In genomic region chr10:79857894-79858293, GRCm38 (mm10) we compare ENCODE assay signal across 8 mouse cellular contexts. TPM values are rescaled to one million over a fixed set of nuclear protein-coding genes. Genes with fewer than 3 reads are reported as not detected.
A peak's percentile ranks its signal among the peaks of the same experiment; 100 is the strongest.
DNase-seq lines count a peak whose midpoint lies in the region; ATAC-seq lines count a peak whose summit lies in the region.

No protein-coding gene starts in this region.

- peak overlapping the region; percentile 99 for H3K9ac ChIP-seq in heart, embryonic 14.5 days (ENCODE audit: low read length)
- H3K9ac ChIP-seq in hindbrain, embryonic 14.5 days: peak overlapping the region; percentile 98; the same call in 1 of the 2 replicates
- H3K9ac ChIP-seq in midbrain, embryonic 13.5 days (replicated peaks): peak overlapping the region; percentile 98

- no peak for DNase-seq in heart, adult 18-20 months
- no peak for DNase-seq in hindbrain, embryonic 14.5 days (ENCODE audit: low spot score)
- no peak for DNase-seq in layer of hippocampus, postnatal 10 days (ENCODE audit: low spot score in 2 of 2)
- DNase-seq in layer of hippocampus, adult 8-10 months (ENCODE audit: low spot score in 2 of 2): no peak
- DNase-seq in B cell, adult 2 months: no peak

- peaks cover 35 to 50% of the 10 kb centered on the region in 2 experiments for H3K4me1 ChIP-seq in heart, embryonic 14.5 days (ENCODE audit: control insufficient read depth in 2 of 2, insufficient read depth in 2 of 2, low read length in 2 of 2)
- H3K4me1 ChIP-seq in brown adipose tissue, adult 24 weeks (ENCODE audit: control insufficient read depth, insufficient read depth, insufficient read length, low read length): peaks cover 18% of the 10 kb centered on the region
- H3K4me1 ChIP-seq in hindbrain, embryonic 14.5 days (replicated peaks; ENCODE audit: control insufficient read depth, insufficient read depth, low read length): peaks cover 42% of the 10 kb centered on the region
- H3K4me1 ChIP-seq in midbrain, embryonic 13.5 days (replicated peaks): peaks cover 50% of the 10 kb centered on the region

- H3K27me3 ChIP-seq in heart, embryonic 14.5 days (ENCODE audit: control insufficient read depth, insufficient read depth, low read length): no peaks in the 10 kb centered on the region
- H3K27me3 ChIP-seq in hindbrain, embryonic 14.5 days (ENCODE audit: control insufficient read depth, insufficient read depth, low read length): no peaks in the 10 kb centered on the region
- no peaks in the 10 kb centered on the region for H3K27me3 ChIP-seq in midbrain, embryonic 13.5 days

- peak overlapping the region; percentile 10 to 94; a peak in 3 of 4 replicates for H3K4me3 ChIP-seq in heart, embryonic 14.5 days (ENCODE audit: control insufficient read depth in 1 of 2, insufficient read depth in 1 of 2, low read depth in 1 of 2, low read length in 2 of 2)
- peak overlapping the region; percentile 89; the same call in 1 of the 2 replicates for H3K4me3 ChIP-seq in brown adipose tissue, adult 24 weeks (ENCODE audit: insufficient read depth, low read depth, low read length)
- peak overlapping the region; percentile 95 for H3K4me3 ChIP-seq in hindbrain, embryonic 14.5 days (replicated peaks; ENCODE audit: low read length)
- H3K4me3 ChIP-seq in midbrain, embryonic 13.5 days (replicated peaks): peak overlapping the region; percentile 99

- 70% methylated on average over 2 of the region's 2 CpGs for WGBS in heart, embryonic 14.5 days
- 78% methylated on average over 2 of the region's 2 CpGs for WGBS in hindbrain, embryonic 14.5 days
- 84% methylated on average over 2 of the region's 2 CpGs for WGBS in midbrain, embryonic 13.5 days

- H3K4me2 ChIP-seq in heart, embryonic 14.5 days (ENCODE audit: low read length): peak overlapping the region; percentile 97
- H3K4me2 ChIP-seq in hindbrain, embryonic 14.5 days (replicated peaks): peak overlapping the region; percentile 98
- H3K4me2 ChIP-seq in midbrain, embryonic 13.5 days (replicated peaks): peak overlapping the region; percentile 100

- no peak for ATAC-seq in heart, embryonic 14.5 days (ENCODE audit: insufficient number of reproducible peaks, insufficient read depth, low FRiP score, low read depth)
- ATAC-seq in hindbrain, embryonic 14.5 days (ENCODE audit: low FRiP score): no peak
- no peak for ATAC-seq in midbrain, embryonic 13.5 days

- H3K27ac ChIP-seq in heart, embryonic 14.5 days (replicated peaks in 1 of 2; ENCODE audit: control insufficient read depth in 1 of 2, insufficient read depth in 1 of 2, low read depth in 2 of 2, low read length in 2 of 2): peak overlapping the region; percentile 42 to 100
- no peak overlapping the region for H3K27ac ChIP-seq in brown adipose tissue, adult 24 weeks (replicated peaks; ENCODE audit: low read depth, low read length)
- H3K27ac ChIP-seq in hindbrain, embryonic 14.5 days: peak overlapping the region; percentile 29; the same call in 1 of the 2 replicates
- peak overlapping the region; percentile 54 for H3K27ac ChIP-seq in midbrain, embryonic 13.5 days

- peaks cover 70% of the 10 kb centered on the region for H3K36me3 ChIP-seq in heart, embryonic 14.5 days (ENCODE audit: control insufficient read depth, insufficient read depth, low read length)
- H3K36me3 ChIP-seq in hindbrain, embryonic 14.5 days (replicated peaks; ENCODE audit: control insufficient read depth, insufficient read depth): peaks cover 65% of the 10 kb centered on the region
- peaks cover 67% of the 10 kb centered on the region for H3K36me3 ChIP-seq in midbrain, embryonic 13.5 days

- H3K9me3 ChIP-seq in heart, embryonic 14.5 days (ENCODE audit: control insufficient read depth, low read length): no peaks in the 10 kb centered on the region
- no peaks in the 10 kb centered on the region for H3K9me3 ChIP-seq in hindbrain, embryonic 14.5 days (ENCODE audit: control insufficient read depth, low read length)
- H3K9me3 ChIP-seq in midbrain, embryonic 13.5 days: no peaks in the 10 kb centered on the region

RNA-seq across cellular contexts. Expression of gene Ptbp1, which starts 3.7 kb away (rescaled TPM):
- polyA plus RNA-seq in heart, embryonic 14.5 days (2014; fragmentation: Nextera tagmentation; extraction: Ambion mirVana): 62.7 and 78.9 TPM in 2 replicates
- total RNA-seq in heart, adult 18-20 months (2021): 10 to 100 TPM; 35.8 to 39.9 TPM
- 45.6 and 50.5 TPM in 2 replicates for polyA plus RNA-seq in brown adipose tissue, adult 24 weeks (2012; ENCODE audit: insufficient read depth, insufficient read length, missing spikeins)
- polyA plus RNA-seq in hindbrain, embryonic 14.5 days (2014; fragmentation: Nextera tagmentation; extraction: Ambion mirVana): 59.5 and 62.6 TPM in 2 replicates
- polyA plus RNA-seq in midbrain, embryonic 13.5 days (2015; fragmentation: Nextera tagmentation; extraction: Ambion mirVana): 106 and 116 TPM in 2 replicates
- total RNA-seq in layer of hippocampus, postnatal 10 days (2021): 10 to 100 TPM; 63.8 to 66.5 TPM
- 10 to 100 TPM; 67.7 to 76.4 (median 73.7) TPM for total RNA-seq in layer of hippocampus, adult 8-10 months (2022)

RNA-seq across cellular contexts. Expression of gene Prtn3, which starts 16.4 kb away (rescaled TPM):
- polyA plus RNA-seq in heart, embryonic 14.5 days (2014; fragmentation: Nextera tagmentation; extraction: Ambion mirVana): 1.4 and 2.0 TPM in 2 replicates
- not detected for total RNA-seq in heart, adult 18-20 months (2021)
- polyA plus RNA-seq in brown adipose tissue, adult 24 weeks (2012; ENCODE audit: insufficient read depth, insufficient read length, missing spikeins): 1.4 and 1.7 TPM in 2 replicates
- 10.1 and 12.8 TPM in 2 replicates for polyA plus RNA-seq in hindbrain, embryonic 14.5 days (2014; fragmentation: Nextera tagmentation; extraction: Ambion mirVana)
- polyA plus RNA-seq in midbrain, embryonic 13.5 days (2015; fragmentation: Nextera tagmentation; extraction: Ambion mirVana): 14.9 and 16.9 TPM in 2 replicates
- total RNA-seq in layer of hippocampus, postnatal 10 days (2021): 1 to 10 TPM; 3.6 to 3.7 TPM
- 1 to 10 TPM; 1.2 to 2.3 (median 1.5) TPM for total RNA-seq in layer of hippocampus, adult 8-10 months (2022)

RNA-seq across cellular contexts. Expression of gene Plppr3, which starts 16.5 kb away (rescaled TPM):
- polyA plus RNA-seq in heart, embryonic 14.5 days (2014; fragmentation: Nextera tagmentation; extraction: Ambion mirVana): 6.9 and 9.4 TPM in 2 replicates
- under 1 TPM; 0.12 to 0.18 TPM for total RNA-seq in heart, adult 18-20 months (2021)
- 1.3 TPM in 1 of 2 replicates, not detected in the other for polyA plus RNA-seq in brown adipose tissue, adult 24 weeks (2012; ENCODE audit: insufficient read depth, insufficient read length, missing spikeins)
- polyA plus RNA-seq in hindbrain, embryonic 14.5 days (2014; fragmentation: Nextera tagmentation; extraction: Ambion mirVana): 288 and 294 TPM in 2 replicates
- polyA plus RNA-seq in midbrain, embryonic 13.5 days (2015; fragmentation: Nextera tagmentation; extraction: Ambion mirVana): 426 and 432 TPM in 2 replicates
- 100 to 1,000 TPM; 113 TPM for total RNA-seq in layer of hippocampus, postnatal 10 days (2021)
- 10 to 100 TPM; 34.6 to 41.0 (median 38.0) TPM for total RNA-seq in layer of hippocampus, adult 8-10 months (2022)

RNA-seq across cellular contexts. Expression of gene Elane, which starts 28.2 kb away (rescaled TPM):
- polyA plus RNA-seq in heart, embryonic 14.5 days (2014; fragmentation: Nextera tagmentation; extraction: Ambion mirVana): 0.42 TPM in 1 of 2 replicates, not detected in the other
- not detected for total RNA-seq in heart, adult 18-20 months (2021)
- polyA plus RNA-seq in brown adipose tissue, adult 24 weeks (2012; ENCODE audit: insufficient read depth, insufficient read length, missing spikeins): not detected in 2 replicates
- polyA plus RNA-seq in hindbrain, embryonic 14.5 days (2014; fragmentation: Nextera tagmentation; extraction: Ambion mirVana): 0.47 TPM in 1 of 2 replicates, not detected in the other
- not detected in 2 replicates for polyA plus RNA-seq in midbrain, embryonic 13.5 days (2015; fragmentation: Nextera tagmentation; extraction: Ambion mirVana)
- total RNA-seq in layer of hippocampus, postnatal 10 days (2021): not detected
- not detected for total RNA-seq in layer of hippocampus, adult 8-10 months (2022)

RNA-seq across cellular contexts. Expression of gene Cfd, which starts 32.8 kb away (rescaled TPM):
- not detected in 2 replicates for polyA plus RNA-seq in heart, embryonic 14.5 days (2014; fragmentation: Nextera tagmentation; extraction: Ambion mirVana)
- total RNA-seq in heart, adult 18-20 months (2021): 100 to 1,000 TPM in 1 of 2 experiments, 10 to 100 TPM in 1; 49.7 to 435 TPM
- polyA plus RNA-seq in brown adipose tissue, adult 24 weeks (2012; ENCODE audit: insufficient read depth, insufficient read length, missing spikeins): 1,172 and 3,758 TPM in 2 replicates
- polyA plus RNA-seq in hindbrain, embryonic 14.5 days (2014; fragmentation: Nextera tagmentation; extraction: Ambion mirVana): not detected in 2 replicates
- not detected in 2 replicates for polyA plus RNA-seq in midbrain, embryonic 13.5 days (2015; fragmentation: Nextera tagmentation; extraction: Ambion mirVana)
- total RNA-seq in layer of hippocampus, postnatal 10 days (2021): not detected
- total RNA-seq in layer of hippocampus, adult 8-10 months (2022): under 1 TPM in 1 of 4 experiments, not detected in 3; 0.39 TPM

Comparison
In these comparisons a context has a peak if more than half of its experiments do, and no peak if none do; other contexts are left out.
1. RNA of gene Plppr3, which starts 16.5 kb away (polyA plus RNA-seq): 426 to 432 TPM in midbrain, embryonic 13.5 days and 288 to 294 TPM in hindbrain, embryonic 14.5 days; 6.9 to 9.4 TPM in heart, embryonic 14.5 days and 1.3 TPM in brown adipose tissue, adult 24 weeks; every median in the first group is over 10 times any median in the second.
2. Peak in every context shown above with its lines, with median percentiles within 50 percentile points of each other: H3K4me2 ChIP-seq, H3K4me3 ChIP-seq and H3K9ac ChIP-seq.